Mouse (Mus musculus): Measurements from ENCODE around the gene Lce1m.
A peak's percentile ranks its signal among the peaks of the same experiment; 100 is the strongest.
"Not testable (repeated sequence)": the region's sequence is repeated elsewhere in the genome, so short reads cannot be mapped to it uniquely, and the experiment has no call there.

Gene Lce1m

DNA sequence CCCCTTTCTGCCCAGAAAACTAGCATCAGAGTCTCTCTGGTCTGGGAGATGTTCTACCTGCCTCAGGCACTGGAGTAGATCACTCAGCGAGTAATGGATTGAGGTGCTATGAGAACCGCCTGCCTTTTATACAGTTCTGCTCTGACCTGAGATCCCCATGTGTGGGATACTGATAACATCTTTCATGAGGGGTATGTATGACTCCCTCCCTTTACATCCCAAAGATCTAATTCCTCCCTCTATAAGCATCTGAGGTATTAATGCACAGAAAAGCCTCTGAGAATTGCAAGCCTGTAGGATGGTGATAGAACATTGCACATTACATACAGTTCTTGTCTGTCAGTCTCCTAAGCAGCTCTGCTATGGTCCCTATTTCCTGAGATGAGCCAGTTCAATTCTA, at the start of gene Lce1m:
Gene Lce1m, minus strand, starts transcription at position 101 of the 400 bp plus-strand sequence.
- DNase-seq (ENCODE audit: low read depth, low spot score) = no peak

GRCm38 (mm10) chr3:93068523-93068922, 49.7 kb upstream of the Lce1m start, which contains the start of gene Gm4858:
TSS of gene Gm4858 (plus strand) at chr3:93068823.
- not testable (repeated sequence) for DNase-seq (ENCODE audit: low read depth, low spot score)

DNA sequence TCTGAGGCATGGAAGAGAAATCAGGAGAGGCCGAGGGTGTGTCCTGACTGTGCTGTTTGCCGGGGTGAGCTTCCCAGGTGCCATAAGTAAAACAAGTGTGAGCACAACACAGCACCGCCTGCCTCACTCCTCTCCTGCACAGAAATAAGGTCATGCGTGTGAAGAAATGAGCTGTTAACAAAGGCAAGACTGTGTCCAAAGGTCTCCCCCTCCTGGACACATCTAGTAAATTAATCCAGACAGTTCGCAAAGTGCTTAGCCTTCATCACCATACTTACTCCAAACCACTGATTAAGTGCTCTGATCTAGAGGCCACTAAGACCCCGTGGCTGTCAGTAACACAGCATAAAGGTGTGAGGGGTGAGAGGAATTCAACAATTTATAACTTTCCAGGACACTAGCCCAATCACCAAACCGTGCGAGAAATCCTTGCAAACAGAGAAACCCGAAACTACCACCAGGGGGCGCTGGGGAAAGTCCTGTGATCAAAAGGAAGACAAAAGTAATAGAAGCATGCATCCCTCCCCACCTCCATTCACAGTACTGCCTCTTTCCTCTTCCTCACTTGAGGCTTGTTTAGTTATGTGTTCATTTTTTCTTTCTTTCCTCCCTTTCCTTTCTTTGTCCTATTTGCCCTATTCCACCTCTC, 34.1 kb upstream of the Lce1m start:
- peak; percentile 58 for DNase-seq (ENCODE audit: low read depth, low spot score)

DNA sequence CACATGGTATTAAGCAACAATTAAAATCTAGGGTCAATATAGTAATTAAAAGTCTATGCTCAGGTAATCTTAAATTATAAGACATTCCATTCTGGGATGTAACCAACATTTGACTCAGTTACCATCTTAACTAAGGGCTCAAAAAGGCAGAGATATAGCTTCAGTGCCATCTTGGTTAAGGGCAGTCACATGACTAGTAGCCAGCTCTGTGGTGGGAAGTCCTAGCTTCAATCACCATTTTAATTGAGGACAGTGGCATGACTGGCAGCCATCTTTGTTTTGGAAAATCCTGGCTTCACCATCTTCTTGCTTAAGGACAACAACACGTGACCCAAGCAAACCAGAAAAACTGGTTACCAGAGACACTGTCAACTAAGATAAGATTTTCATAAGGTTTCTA, 31.3 kb upstream of the Lce1m start:
- no peak for DNase-seq (ENCODE audit: low read depth, low spot score)

DNA sequence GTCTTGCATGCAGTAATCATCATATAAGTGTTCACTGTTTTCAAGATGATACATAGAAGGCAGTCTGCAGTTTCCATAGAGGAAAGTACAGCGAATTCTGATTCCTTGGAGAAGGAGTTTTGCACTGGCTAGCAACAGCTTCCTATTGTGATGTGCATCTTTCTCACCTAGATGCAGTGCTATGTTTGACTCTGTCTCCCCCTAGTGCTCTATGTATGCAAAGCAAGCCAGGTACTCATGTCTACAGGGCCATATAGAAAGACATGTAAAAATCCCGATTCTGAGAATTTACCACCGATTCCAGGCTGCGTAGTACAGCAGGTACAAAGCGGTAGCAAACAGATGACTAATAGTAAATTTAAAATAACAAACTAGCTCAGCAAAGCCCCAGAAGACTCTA, 12.6 kb upstream of the Lce1m start:
- peak; percentile 88 for DNase-seq (ENCODE audit: low read depth, low spot score)

DNA sequence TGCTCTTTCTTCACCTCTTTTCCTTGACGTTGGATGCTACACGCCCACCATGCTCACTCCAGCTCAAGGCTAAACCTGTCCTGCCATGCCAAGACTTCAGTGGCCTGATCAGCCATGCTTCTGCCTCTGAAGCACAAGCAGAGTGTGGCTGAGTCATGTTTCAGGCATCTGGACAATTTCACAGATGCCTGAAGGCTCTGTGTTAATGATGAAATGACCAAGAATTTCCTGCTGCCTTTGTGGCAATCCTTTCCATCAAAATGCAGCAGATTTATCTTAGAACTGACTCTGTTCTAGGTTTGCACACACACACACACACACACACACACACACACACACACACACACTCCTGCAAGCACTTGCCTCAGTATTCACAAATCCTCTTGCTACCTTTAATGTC, 6.6 kb upstream of the Lce1m start:
- peak; percentile 91 for DNase-seq (ENCODE audit: low read depth, low spot score)

DNA sequence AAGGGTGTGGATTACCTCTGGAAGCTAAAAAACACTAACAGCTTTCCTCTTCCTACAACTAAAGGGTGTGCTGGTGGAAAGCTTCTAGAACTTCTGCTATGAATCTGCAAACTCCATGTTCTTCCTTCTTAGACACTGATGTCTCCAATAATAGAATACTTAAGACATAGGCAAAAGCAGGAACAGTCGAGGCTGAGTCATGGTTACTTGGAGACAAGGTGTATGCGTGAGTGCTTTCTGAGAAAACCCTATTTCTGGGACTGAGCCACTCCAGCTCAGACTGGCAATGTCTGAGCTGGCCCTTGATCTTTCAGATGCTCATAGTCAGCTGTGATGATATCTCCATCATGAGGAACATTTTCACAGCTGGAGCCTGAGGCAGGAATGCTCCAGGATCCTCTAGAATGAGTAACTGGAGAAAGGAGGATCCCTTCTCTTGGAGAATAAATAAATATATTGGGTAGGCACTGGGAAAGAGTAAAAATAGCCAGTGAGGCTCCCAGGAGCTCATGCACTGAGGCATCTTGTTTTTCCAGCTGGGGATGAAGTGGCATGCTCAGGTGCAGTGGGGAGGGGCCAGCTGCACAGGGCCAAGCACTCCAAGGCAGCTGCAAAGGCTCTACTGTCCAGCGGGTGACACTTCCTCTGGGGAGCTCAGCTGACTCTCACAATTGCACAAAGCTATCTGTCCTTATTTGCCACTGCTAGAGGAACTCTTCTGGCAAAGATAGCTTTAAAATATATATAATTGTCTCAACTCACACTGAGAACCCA, 4.7 kb upstream of the Lce1m start:
- peak; percentile 47 for DNase-seq (ENCODE audit: low read depth, low spot score)

DNA sequence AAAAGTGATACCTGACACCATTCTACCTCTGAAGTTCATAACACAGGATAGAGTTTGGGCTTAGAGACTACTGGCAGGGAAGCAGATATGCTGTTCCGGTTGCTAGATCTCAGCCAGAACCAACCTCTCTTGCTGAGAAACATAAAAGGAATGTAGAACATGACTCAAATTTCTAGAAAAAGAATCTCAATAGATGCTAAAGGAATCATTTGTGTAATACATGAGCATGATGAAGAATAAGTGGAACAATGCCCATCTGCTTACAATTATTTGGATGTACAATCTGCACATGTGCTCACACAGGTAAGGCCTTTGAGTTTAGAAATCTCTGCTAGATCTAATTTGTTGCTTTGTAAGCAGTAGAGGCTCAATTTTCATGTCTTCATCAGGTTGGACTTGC, 2.3 kb upstream of the Lce1m start:
- peak; percentile 59 for DNase-seq (ENCODE audit: low read depth, low spot score)

GRCm38 (mm10) chr3:93015460-93016104, 3.3 kb downstream of the Lce1m start, which contains the start of gene Crct1:
TSS of gene Crct1 (minus strand) at chr3:93015687.
- no peak for DNase-seq (ENCODE audit: low read depth, low spot score)

GRCm38 (mm10) chr3:93014871-93015270, 4.0 kb downstream of the Lce1m start:
- DNase-seq (ENCODE audit: low read depth, low spot score) = no peak

GRCm38 (mm10) chr3:93014378-93014801, 4.5 kb downstream of the Lce1m start:
- no peak for DNase-seq (ENCODE audit: low read depth, low spot score)

- no peak for DNase-seq (ENCODE audit: low read depth, low spot score)
Measured at GRCm38 (mm10) chr3:93002843-93003242, 16.0 kb downstream of the Lce1m start.

DNA sequence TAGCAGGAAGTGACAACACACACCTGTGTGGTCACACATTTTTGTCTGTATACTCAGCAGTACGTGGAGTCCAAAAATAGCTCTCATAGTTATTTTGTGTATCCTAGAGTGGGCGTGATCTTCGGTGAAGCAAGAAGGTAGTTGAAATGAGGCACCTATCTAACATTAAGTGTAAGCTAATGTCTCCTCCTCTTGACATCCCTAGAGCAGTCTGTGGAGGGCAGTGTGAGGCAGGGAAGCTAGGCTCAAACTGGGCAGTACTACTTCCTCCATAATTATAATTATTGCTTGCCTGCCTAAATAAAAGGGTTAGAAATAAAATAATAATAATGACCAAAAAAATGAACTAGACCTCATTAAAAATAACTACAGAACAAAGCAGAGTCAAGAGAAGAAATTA, 18.2 kb downstream of the Lce1m start:
- DNase-seq (ENCODE audit: low read depth, low spot score) = peak; percentile 35

- DNase-seq (ENCODE audit: low read depth, low spot score) = peak; percentile 90
Measured at GRCm38 (mm10) chr3:92998691-92999090, 20.2 kb downstream of the Lce1m start.

DNA sequence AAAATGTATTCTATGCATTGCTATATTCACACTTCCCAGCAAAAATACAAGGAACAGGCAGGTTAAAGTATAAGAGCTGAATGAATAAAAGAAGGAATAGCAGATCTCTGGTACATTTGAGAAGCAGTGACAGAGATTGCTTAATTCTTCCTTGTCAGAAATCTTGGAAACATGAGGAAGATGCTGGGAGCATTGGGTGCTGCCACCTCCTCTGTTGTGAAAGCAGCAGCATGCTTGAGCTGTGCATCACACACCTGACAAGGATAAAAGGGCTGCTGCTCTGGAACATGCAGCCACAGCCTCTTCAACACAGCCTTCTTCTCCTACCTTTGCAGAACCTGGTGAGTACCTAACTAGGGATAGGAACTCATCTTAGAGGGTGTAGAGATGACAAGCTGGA, 26.9 kb downstream of the Lce1m start, which contains the start of gene Lce3f:
Gene Lce3f, plus strand, starts transcription at position 301 of the 400 bp plus-strand sequence.
- no peak for DNase-seq (ENCODE audit: low read depth, low spot score)

DNA sequence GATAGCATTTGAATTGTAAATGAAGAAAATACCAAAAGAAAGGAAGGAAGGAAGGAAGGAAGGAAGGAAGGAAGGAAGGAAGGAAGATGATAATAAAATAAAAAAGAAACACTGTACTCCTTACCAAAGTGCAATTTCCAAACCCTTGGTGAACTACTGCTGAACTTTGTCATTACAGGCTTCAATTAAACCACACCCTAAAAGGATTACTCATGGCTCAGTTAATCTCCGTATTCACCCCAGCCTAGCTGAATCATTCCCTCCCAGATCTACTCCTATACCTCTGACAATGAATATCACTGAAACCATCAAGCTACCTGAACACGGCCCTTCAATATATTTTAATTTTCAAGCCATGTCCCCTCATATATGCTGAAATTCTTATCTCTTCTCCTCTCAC, 40.4 kb downstream of the Lce1m start:
- peak; percentile 70 for DNase-seq (ENCODE audit: low read depth, low spot score)

Data from 3T3-L1 (cell line).